Mouse (Mus musculus) kidney, embryonic 16.5 days (tissue): ENCODE measurements at regions not wholly inside any gene's neighbourhood (a gene's known extent, or its start where the extent isn't known, plus 50 kb on each side); places are given as distances from the start of the nearest gene placed in this dataset.
"Not testable (repeated sequence)": the region's sequence is repeated elsewhere in the genome, so short reads cannot be mapped to it uniquely, and the experiment has no call there.

Experiments used
- ATAC-seq: fragments of 200-750 bp; cut with Nextera tagmentation; 2 replicates; pipeline ENCODE4 v1.8.0; 2017; ENCODE audit warnings: moderate TSS enrichment; ENCODE audit not compliant: low FRiP score, low TSS enrichment
- H3K27ac ChIP-seq: fragments of 300-500 bp; sonication (generic); 2 replicates; pipeline ENCODE4 v1.5.1; 2014; ENCODE audit warnings: low read length
- H3K27me3 ChIP-seq: fragments of 300-500 bp; sonication (generic); 2 replicates; pipeline ENCODE4 v1.6.1; 2014; ENCODE audit warnings: low read length, control low read depth, mixed read lengths; ENCODE audit not compliant: insufficient read depth
- H3K36me3 ChIP-seq: fragments of 300-500 bp; sonication (generic); 2 replicates; pipeline ENCODE4 v1.6.1; 2014; ENCODE audit warnings: low read length, control low read depth, mixed read lengths; ENCODE audit not compliant: insufficient read depth
- H3K4me1 ChIP-seq: fragments of 300-500 bp; sonication (generic); 2 replicates; pipeline ENCODE4 v1.6.1; 2014; ENCODE audit warnings: low read length, control low read depth, mixed read lengths; ENCODE audit not compliant: insufficient read depth
- H3K4me2 ChIP-seq: fragments of 300-500 bp; sonication (generic); replicated peaks from 2 replicates; pipeline ENCODE4 v1.6.1; 2014; ENCODE audit warnings: low read depth, low read length
- H3K4me3 ChIP-seq: fragments of 300-500 bp; sonication (generic); 2 replicates; pipeline ENCODE4 v1.5.1; 2014; ENCODE audit warnings: mild to moderate bottlenecking, low read length
- H3K9ac ChIP-seq: fragments of 300-500 bp; sonication (generic); replicated peaks from 2 replicates; pipeline ENCODE4 v1.6.1; 2014; ENCODE audit warnings: low read length
- H3K9me3 ChIP-seq: fragments of 300-500 bp; sonication (generic); 2 replicates; pipeline ENCODE4 v1.6.1; 2016; ENCODE audit warnings: low read length, control low read depth
- WGBS: fragments of 180-500 bp; shearing (Covaris S2); extraction: QIAGEN DNeasy Blood & Tissue Kit; methylation state at CpG from one replicate; pipeline ENCODE4 v1.1.7; 2014; 5-methylcytosine and 5-hydroxymethylcytosine counted together

DNA sequence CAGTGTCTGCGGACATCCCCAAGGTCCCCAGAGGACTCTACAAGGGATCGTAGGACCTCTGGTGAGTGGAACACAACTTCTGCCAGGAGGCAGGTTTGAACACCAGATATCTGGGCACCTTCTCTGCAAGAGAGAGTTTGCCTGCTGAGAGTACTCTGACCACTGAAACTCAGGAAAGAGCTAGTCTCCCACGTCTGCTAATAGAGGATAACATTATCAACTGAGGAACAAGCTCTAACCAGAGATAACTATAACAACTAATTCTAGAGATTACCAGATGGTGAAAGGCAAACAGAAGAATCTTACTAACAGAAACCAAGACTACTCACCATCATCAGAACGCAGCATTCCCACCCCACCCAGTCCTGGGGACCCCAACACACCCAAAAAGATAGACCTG lies 415.1 kb downstream of the Sis start:
- H3K4me3 ChIP-seq, H3K9me3 ChIP-seq, ATAC-seq, H3K27ac ChIP-seq, H3K9ac ChIP-seq, H3K4me2 ChIP-seq, H3K4me1 ChIP-seq, H3K36me3 ChIP-seq, H3K27me3 ChIP-seq: not testable (repeated sequence)
- 89% methylated on average over 4 of the region's 4 CpGs for WGBS

DNA sequence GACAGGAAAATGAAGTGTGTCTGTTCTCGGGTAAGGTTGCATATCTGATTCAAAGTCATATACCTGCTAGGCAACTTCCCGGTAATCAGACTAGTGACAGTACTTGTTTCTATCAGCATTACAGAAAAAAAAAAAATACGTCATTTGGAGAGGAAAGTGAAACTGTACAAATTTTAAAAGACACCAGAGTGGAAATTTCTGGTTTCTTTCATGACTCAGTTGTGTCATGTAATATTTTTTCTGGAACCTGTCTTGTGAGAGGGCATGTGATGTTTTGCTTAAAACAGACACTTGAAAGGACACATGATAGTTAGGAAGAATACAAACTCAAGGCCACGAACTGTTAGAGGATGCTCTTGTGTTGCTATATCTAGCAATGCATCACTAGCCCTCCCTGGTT lies 433.7 kb downstream of the Sis start:
- Histone ChIP-seq H3K4me1 (no peaks in the 10 kb centered on the region), H3K9ac (no peak overlapping the region), H3K4me2 (no peak overlapping the region), H3K27me3 (no peaks in the 10 kb centered on the region), H3K4me3 (no peak overlapping the region), H3K36me3 (no peaks in the 10 kb centered on the region), H3K9me3 (no peaks in the 10 kb centered on the region), H3K27ac (no peak overlapping the region)
- WGBS: 77% methylated on average over 4 of the region's 4 CpGs
- no peak for ATAC-seq

DNA sequence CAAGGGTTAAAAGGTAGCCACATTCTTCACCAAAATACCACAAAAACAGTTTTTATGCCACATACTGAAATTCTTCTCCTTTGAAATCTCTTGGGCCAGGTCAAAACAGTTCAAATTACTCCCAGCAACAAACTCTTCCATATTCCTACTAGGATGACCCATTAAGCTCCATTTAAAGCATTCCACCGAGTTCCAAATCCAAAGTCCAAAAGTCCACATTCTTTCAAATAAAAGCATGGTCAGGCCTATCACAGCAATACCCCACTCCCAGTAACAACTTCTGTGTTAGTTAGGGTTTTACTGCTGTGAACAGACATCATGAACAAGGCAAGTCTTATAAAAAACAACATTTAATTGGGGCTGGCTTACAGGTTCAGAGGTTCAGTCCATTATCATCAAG lies 441.9 kb downstream of the Sis start:
- H3K4me2 ChIP-seq, H3K27ac ChIP-seq, H3K9ac ChIP-seq, H3K36me3 ChIP-seq, H3K4me3 ChIP-seq, ATAC-seq, H3K9me3 ChIP-seq, H3K4me1 ChIP-seq, H3K27me3 ChIP-seq: not testable (repeated sequence)
- WGBS: 80% methylated on average over 1 of the region's 1 CpGs

DNA sequence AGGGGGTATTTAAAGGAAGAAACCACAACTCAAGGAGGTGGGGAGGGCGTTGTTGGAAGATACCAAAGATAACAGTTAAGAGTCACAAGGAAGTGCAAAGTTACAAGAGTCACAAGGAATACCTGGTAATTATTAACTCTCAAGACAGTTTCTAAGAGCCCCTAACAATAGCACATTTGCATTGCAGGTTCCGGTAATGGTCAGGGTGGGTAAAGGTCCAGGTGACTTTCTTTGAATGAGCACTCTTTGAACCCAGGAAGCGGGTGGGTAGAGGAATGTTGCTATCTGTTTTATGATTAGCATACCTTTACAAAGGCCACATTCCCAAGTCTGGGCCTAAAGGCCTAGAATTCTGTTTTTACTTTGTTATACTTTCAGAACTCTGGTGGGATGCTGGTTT lies 449.8 kb downstream of the Sis start:
- not testable (repeated sequence) for H3K9ac ChIP-seq, ATAC-seq, H3K36me3 ChIP-seq, H3K4me2 ChIP-seq, H3K4me3 ChIP-seq, H3K27ac ChIP-seq, H3K27me3 ChIP-seq, H3K9me3 ChIP-seq, H3K4me1 ChIP-seq
- WGBS: 80% methylated on average over 3 of the region's 3 CpGs

DNA sequence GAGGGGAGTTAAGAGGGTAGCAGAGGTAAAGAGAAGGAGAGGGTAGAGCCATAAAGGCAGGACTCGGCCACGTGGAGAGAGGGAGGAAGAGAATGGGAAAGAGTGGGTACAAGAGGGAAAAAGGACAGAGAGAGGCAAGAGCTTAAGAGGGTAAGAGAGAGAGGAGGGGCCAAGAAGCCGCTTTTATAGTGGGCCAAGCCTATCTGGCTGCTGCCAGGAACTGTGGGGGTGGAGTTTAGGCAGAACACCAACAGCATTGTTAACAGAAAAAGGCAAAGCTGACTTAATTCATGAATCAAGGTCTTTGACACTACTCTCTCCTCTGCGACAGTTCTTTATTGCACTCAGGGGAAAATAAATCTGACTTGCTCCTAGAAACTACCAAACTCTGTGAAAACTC lies 463.4 kb downstream of the Sis start:
- Histone ChIP-seq H3K9me3 (no peaks in the 10 kb centered on the region), H3K9ac (no peak overlapping the region), H3K4me3 (no peak overlapping the region), H3K4me1 (no peaks in the 10 kb centered on the region), H3K27ac (no peak overlapping the region), H3K4me2 (no peak overlapping the region), H3K36me3 (no peaks in the 10 kb centered on the region), H3K27me3 (no peaks in the 10 kb centered on the region)
- 53% methylated on average over 4 of the region's 4 CpGs for WGBS
- ATAC-seq: peak; percentile 15; the same call in 1 of the 2 replicates

DNA sequence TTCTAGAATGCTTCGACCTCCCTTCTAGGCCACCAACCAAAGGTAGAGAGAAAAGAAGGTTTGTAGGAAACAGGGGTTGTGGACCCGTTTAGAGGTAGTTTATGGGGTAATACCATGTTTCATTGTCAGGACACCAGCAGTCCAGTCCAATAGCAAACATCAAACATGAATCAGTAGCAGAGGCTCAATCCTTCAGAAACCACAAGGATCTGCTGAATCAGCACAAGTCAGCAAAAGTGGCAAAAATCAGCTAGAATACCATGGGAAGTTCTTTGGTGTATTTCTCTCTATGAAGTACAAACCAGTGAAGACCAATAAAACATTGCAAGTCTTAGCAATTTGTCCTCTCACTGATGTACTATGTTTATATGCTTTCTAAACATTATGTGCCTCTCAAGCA lies 465.9 kb downstream of the Sis start:
- no peak for ATAC-seq
- H3K9me3 ChIP-seq: no peaks in the 10 kb centered on the region
- H3K36me3 ChIP-seq: no peaks in the 10 kb centered on the region
- no peak overlapping the region for H3K4me3 ChIP-seq
- no peak overlapping the region for H3K4me2 ChIP-seq
- no peaks in the 10 kb centered on the region for H3K27me3 ChIP-seq
- 77% methylated on average over 2 of the region's 2 CpGs for WGBS
- H3K4me1 ChIP-seq: no peaks in the 10 kb centered on the region
- H3K27ac ChIP-seq: no peak overlapping the region
- H3K9ac ChIP-seq: no peak overlapping the region

DNA sequence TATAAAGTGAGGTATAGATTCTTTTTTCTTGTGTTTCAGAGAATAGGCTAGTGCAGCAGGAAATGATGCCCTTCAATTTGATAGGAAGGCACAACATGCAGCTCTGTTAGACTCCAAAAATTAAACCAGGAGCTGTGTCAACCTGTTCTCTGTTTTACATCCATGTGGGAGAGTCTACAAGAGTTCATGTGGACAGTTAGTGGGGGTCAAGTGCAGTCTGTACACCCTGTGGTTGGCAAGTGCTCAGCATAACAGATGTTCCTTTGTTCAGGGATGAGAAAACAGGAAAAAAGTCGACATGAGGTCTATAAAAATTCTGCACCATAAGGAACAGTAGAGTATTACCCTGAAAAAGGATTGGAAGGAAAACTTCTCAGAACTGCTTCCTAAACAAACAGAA lies 512.3 kb downstream of the Sis start:
- Histone ChIP-seq H3K4me1 (no peaks in the 10 kb centered on the region), H3K4me3 (no peak overlapping the region), H3K9ac (no peak overlapping the region), H3K36me3 (no peaks in the 10 kb centered on the region), H3K27ac (no peak overlapping the region), H3K27me3 (no peaks in the 10 kb centered on the region), H3K9me3 (no peaks in the 10 kb centered on the region), H3K4me2 (no peak overlapping the region)
- 24% methylated on average over 1 of the region's 1 CpGs for WGBS
- ATAC-seq: no peak
